Mouse (Mus musculus) midbrain, embryonic 10.5 days (tissue): ENCODE results near the gene Atl1. TPM values are rescaled to one million over a fixed set of nuclear protein-coding genes. Genes with fewer than 3 reads are reported as not detected.

Experiments
- DNase-seq: peaks from one replicate; pipeline ENCODE4 v3.0.0-alpha.2; 2017; ENCODE audit warnings: low spot score
- H3K27ac ChIP-seq: fragments of 300-500 bp; sonication (generic); replicated peaks from 2 replicates; pipeline ENCODE4 v1.5.1; 2016; ENCODE audit warnings: mild to moderate bottlenecking
- H3K27me3 ChIP-seq: fragments of 300-500 bp; sonication (generic); 2 replicates; pipeline ENCODE4 v1.6.1; 2016; ENCODE audit warnings: low read depth, mild to moderate bottlenecking; ENCODE audit not compliant: poor library complexity, severe bottlenecking
- H3K36me3 ChIP-seq: fragments of 300-500 bp; sonication (generic); 2 replicates; pipeline ENCODE4 v1.6.1; 2016; ENCODE audit warnings: mild to moderate bottlenecking, moderate library complexity
- H3K4me1 ChIP-seq: fragments of 300-500 bp; sonication (generic); 2 replicates; pipeline ENCODE4 v1.6.1; 2016
- H3K4me3 ChIP-seq: fragments of 300-500 bp; sonication (generic); 2 replicates; pipeline ENCODE4 v1.5.1; 2016; ENCODE audit warnings: mild to moderate bottlenecking, moderate library complexity
- H3K9me3 ChIP-seq: fragments of 300-500 bp; sonication (generic); replicated peaks from 2 replicates; pipeline ENCODE4 v1.6.1; 2016; ENCODE audit warnings: mild to moderate bottlenecking
- WGBS: fragments of 180-500 bp; shearing (Covaris S2); methylation state at CpG from one replicate; pipeline ENCODE4 v1.1.7; 2016; 5-methylcytosine and 5-hydroxymethylcytosine counted together
- polyA plus RNA-seq: library from polyadenylated mRNA; unstranded; fragments of >200 nt; fragmentation: Nextera tagmentation; extraction: Ambion mirVana; gene quantifications from 2 replicates; pipeline ENCODE4 v1.2.1, GENCODE M21; 2016

Gene Atl1
- polyA plus RNA-seq, 1 experiment from 2014 or later: 22.1 TPM

GRCm38 (mm10) chr12:70011681-70012080, 119.3 kb downstream of the Atl1 start:
- H3K4me3 ChIP-seq: no peak overlapping the region
- H3K9me3 ChIP-seq: peaks cover 6% of the 10 kb centered on the region; the same call in 1 of the 2 replicates
- no peak overlapping the region for H3K27ac ChIP-seq
- 45% methylated on average over 5 of the region's 5 CpGs for WGBS
- DNase-seq: no peak
- no peaks in the 10 kb centered on the region for H3K27me3 ChIP-seq
- peaks cover 17% of the 10 kb centered on the region for H3K36me3 ChIP-seq
- peaks cover 3% of the 10 kb centered on the region for H3K4me1 ChIP-seq

GRCm38 (mm10) chr12:70015936-70016335, 123.5 kb downstream of the Atl1 start:
- Histone ChIP-seq H3K4me1 (peaks cover 3% of the 10 kb centered on the region), H3K27me3 (no peaks in the 10 kb centered on the region), H3K4me3 (no peak overlapping the region), H3K9me3 (peaks cover 2% of the 10 kb centered on the region; the same call in 1 of the 2 replicates), H3K36me3 (peaks cover 37% of the 10 kb centered on the region), H3K27ac (no peak overlapping the region)
- 76% methylated on average over 4 of the region's 4 CpGs for WGBS
- no peak for DNase-seq

Other genes with a start within 250 kb of the Atl1 start
- 7.8 and 10.4 TPM in 2 replicates for gene Sos2, start 210.8 kb upstream of the Atl1 start, polyA plus RNA-seq
- gene L2hgdh, start 167.7 kb upstream of the Atl1 start, polyA plus RNA-seq: 15.7 and 16.5 TPM in 2 replicates
- gene Atp5s, start 167.7 kb upstream of the Atl1 start, polyA plus RNA-seq: 20.4 and 21.2 TPM in 2 replicates
- 0.68 and 0.77 TPM in 2 replicates for gene Cdkl1, start 101.3 kb upstream of the Atl1 start, polyA plus RNA-seq
- 22.1 and 23.5 TPM in 2 replicates for gene Map4k5, start 586 bp downstream of the Atl1 start, polyA plus RNA-seq
- gene Sav1, start 94.4 kb downstream of the Atl1 start, polyA plus RNA-seq: 2.4 and 3.9 TPM in 2 replicates
- 9.4 and 10.0 TPM in 2 replicates for gene Nin, start 221.1 kb downstream of the Atl1 start, polyA plus RNA-seq